Mouse (Mus musculus) heart, postnatal 36 days (tissue): Measurements from ENCODE around the gene Themis2. TPM values are rescaled to one million over a fixed set of nuclear protein-coding genes. Genes with fewer than 3 reads are reported as not detected.
"Not testable (repeated sequence)": the region's sequence is repeated elsewhere in the genome, so short reads cannot be mapped to it uniquely, and the experiment has no call there.

ENCODE experiments used
- DNase-seq, 2 experiments: peaks; one replicate each; pipeline ENCODE4 v3.0.0; 2021 to 2022
- intact Hi-C: fragments of 180-260 bp; cut with DNase I; formaldehyde crosslinking; loops from one replicate; pipeline ENCODE4 v1.15.1; 2025
- total RNA-seq, 2 experiments: library from RNA; stranded (reverse); gene quantifications; 2 replicates each; pipeline ENCODE4 v1.2.3; 2021

The Themis2 gene
- total RNA-seq, 2 experiments from 2014 or later = 2.2 to 2.9 TPM

- DNase-seq = no peak
- intact Hi-C loops = no loop called here
Observed at GRCm38 (mm10) chr4:132760296-132760695, 35.9 kb downstream of the Themis2 start.

- DNase-seq = no peak
- intact Hi-C loops = no loop called here
Observed at GRCm38 (mm10) chr4:132757633-132758351, 38.4 kb downstream of the Themis2 start.

- intact Hi-C loops = no loop called here
- peak; percentile 73 to 76 for DNase-seq
Observed at GRCm38 (mm10) chr4:132756974-132757373, 39.2 kb downstream of the Themis2 start, which contains the start of gene Smpdl3b. Gene Smpdl3b, minus strand, starts transcription at chr4:132757252.

GRCm38 (mm10) chr4:132752992-132753391, 43.2 kb downstream of the Themis2 start:
- no peak for DNase-seq
- intact Hi-C loops = no loop called here

- intact Hi-C loops = no loop called here
- DNase-seq = no peak
Observed at GRCm38 (mm10) chr4:132749258-132749982, 46.8 kb downstream of the Themis2 start.

- intact Hi-C loops = no loop called here
- no peak for DNase-seq
Observed at GRCm38 (mm10) chr4:132748778-132749177, 47.4 kb downstream of the Themis2 start.

GRCm38 (mm10) chr4:132747664-132748259, 48.4 kb downstream of the Themis2 start:
- peak; percentile 52 to 58 for DNase-seq

GRCm38 (mm10) chr4:132746911-132747517, 49.2 kb downstream of the Themis2 start:
- no peak for DNase-seq
- intact Hi-C loops = no loop called here

More at GRCm38 (mm10) chr4:132747664-132748259, 48.4 kb downstream of the Themis2 start:
- intact Hi-C loops = no loop called here

- intact Hi-C loops = no loop called here
- DNase-seq = no peak
Observed at GRCm38 (mm10) chr4:132743992-132744911, 51.9 kb downstream of the Themis2 start.

GRCm38 (mm10) chr4:132741491-132741890, 54.7 kb downstream of the Themis2 start:
- DNase-seq = no peak
- intact Hi-C loops = no loop called here

GRCm38 (mm10) chr4:132737154-132737553, 59.0 kb downstream of the Themis2 start:
- DNase-seq, intact Hi-C loops: not testable (repeated sequence)

GRCm38 (mm10) chr4:132735894-132736293, 60.3 kb downstream of the Themis2 start:
- intact Hi-C loops = no loop called here
- DNase-seq = no peak

- intact Hi-C loops = no loop called here
- no peak for DNase-seq
Observed at GRCm38 (mm10) chr4:132735389-132735788, 60.8 kb downstream of the Themis2 start.

GRCm38 (mm10) chr4:132734766-132735165, 61.4 kb downstream of the Themis2 start:
- DNase-seq = no peak
- intact Hi-C loops = no loop called here

- intact Hi-C loops = loop anchor here (2.0 kb wide), 1 partner anchor 34 kb away; no protein-coding TSS in a partner anchor
- no peak for DNase-seq
Observed at GRCm38 (mm10) chr4:132733071-132733770, 63.0 kb downstream of the Themis2 start.

- intact Hi-C loops = loop anchor here (2.0 kb wide), 1 partner anchor 35 kb away; no protein-coding TSS in a partner anchor
- DNase-seq = peak; percentile 88 to 93
Observed at GRCm38 (mm10) chr4:132732148-132732684, 64.0 kb downstream of the Themis2 start, which contains the start of gene Xkr8. Gene Xkr8, minus strand, starts transcription at chr4:132732546.
